Mouse (Mus musculus): ENCODE data around the gene Sp2. TPM values are rescaled to one million over a fixed set of nuclear protein-coding genes. Genes with fewer than 3 reads are reported as not detected.

Sp2 gene
- polyA plus RNA-seq, 1 experiment from 2014 or later = 19.6 TPM

DNA sequence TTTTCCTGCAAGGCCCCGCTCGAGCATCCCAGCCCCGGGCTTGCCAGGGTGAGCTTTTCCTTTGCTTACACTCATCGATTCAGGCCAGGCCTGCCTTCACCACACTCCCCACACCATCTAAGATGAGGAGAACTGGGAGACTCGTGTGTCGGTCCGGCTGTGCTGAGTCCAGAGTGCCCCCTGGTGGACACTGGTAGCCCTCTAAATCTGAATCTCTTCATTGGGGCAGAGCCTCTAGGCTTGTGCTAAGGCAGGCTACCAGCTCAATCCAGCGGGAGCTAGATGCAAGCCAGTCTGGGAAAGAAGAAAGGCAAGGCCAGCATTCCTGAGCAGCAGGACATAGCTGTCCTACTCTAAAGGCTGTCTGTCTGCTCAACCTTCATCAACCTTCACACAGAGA is 19.2 kb downstream of the Sp2 start:
- peaks cover 45% of the 10 kb centered on the region for H3K36me3 ChIP-seq

DNA sequence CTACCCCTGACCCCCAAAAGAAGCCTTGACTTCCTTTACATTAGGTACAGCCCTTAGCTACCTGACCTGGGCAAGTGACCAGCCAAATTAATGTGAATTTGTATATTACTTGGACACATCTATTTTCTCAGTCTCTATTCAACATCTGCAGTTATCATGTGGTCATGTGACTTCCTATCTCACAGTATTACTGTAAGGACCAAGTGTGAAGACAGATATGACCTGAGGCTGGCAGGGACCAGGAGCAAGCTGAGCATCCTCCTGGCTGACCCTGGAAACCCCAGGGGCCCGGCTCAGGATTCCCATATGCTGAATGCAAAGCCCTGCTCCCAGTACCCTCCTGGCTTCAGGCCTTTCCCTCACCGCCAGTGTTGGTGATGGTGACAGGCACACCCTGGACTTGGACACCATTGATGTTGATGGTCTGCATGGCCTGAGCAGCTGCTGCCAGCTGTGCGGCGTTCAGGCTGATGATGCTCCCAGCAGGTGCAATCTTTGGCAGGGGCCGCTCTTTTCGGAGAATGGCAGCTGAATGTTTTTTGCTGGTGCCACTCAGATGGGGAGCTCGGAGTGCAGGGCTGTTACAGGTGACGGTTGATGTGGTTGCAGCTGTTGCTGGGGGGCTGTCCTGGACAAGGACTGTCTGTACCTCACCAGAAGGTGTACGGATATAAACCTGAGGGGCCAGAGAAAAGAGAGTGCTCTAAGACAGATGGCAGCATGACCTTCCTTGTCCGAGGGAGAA is 25.5 kb downstream of the Sp2 start:
- ATAC-seq = no peak
- no peak overlapping the region for H3K4me2 ChIP-seq (replicated peaks)
- H3K4me1 ChIP-seq (replicated peaks) = no peaks in the 10 kb centered on the region
- H3K9me3 ChIP-seq = no peaks in the 10 kb centered on the region
- peaks cover 95% of the 10 kb centered on the region for H3K36me3 ChIP-seq
- H3K27me3 ChIP-seq = no peaks in the 10 kb centered on the region
- H3K4me3 ChIP-seq (replicated peaks) = no peak overlapping the region
- no peak overlapping the region for H3K27ac ChIP-seq
- H3K9ac ChIP-seq (replicated peaks) = no peak overlapping the region
- WGBS = 94% methylated on average over 10 of the region's 10 CpGs

More for the DNA sequence above, 19.2 kb downstream of the Sp2 start:
- Histone ChIP-seq H3K9ac (replicated peaks) (no peak overlapping the region), H3K27me3 (no peaks in the 10 kb centered on the region), H3K4me2 (replicated peaks) (no peak overlapping the region), H3K9me3 (no peaks in the 10 kb centered on the region), H3K4me3 (replicated peaks) (no peak overlapping the region), H3K27ac (no peak overlapping the region), H3K4me1 (replicated peaks) (no peaks in the 10 kb centered on the region)
- 17% methylated on average over 8 of the region's 8 CpGs for WGBS
- peak; percentile 70 for ATAC-seq

DNA sequence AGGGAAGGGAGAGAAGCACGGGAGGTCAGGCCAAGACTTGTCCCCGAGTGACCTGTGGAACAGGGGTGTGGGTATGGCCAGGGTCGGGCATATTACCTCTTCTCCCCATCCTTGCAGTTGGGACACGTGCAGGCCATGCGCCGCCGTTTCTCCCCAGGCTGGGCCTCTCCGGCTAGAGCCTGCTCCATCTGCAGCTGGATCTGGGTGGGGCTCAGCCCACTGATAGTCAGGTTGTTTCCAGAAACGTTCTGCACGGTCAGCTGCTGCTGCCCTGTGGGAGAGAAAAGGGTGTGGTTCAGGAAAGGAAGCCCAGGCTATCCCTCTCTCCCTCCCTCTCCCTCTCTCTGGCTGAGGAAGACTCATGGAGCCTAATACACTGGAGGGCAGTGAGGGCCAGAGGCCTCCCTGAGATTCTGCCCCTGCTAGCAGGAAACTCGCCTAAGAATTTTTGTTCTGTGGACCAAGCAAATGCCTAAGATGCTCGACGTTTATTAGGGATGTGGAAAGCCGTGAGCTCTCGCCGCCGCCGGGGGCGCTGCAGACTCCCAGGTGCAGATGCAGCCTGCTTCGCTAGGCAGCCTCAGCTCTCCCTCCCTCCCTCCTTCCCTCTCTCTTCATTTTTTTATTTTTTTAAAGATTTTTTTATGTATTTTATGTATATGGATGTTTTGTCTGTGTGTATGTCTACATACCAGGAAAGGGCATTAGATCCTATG is 26.6 kb downstream of the Sp2 start:
- ATAC-seq = no peak
- peaks cover 95% of the 10 kb centered on the region for H3K36me3 ChIP-seq
- no peaks in the 10 kb centered on the region for H3K4me1 ChIP-seq (replicated peaks)
- H3K4me2 ChIP-seq (replicated peaks) = no peak overlapping the region
- WGBS = 62% methylated on average over 20 of the region's 20 CpGs
- no peak overlapping the region for H3K9ac ChIP-seq (replicated peaks)
- no peak overlapping the region for H3K4me3 ChIP-seq (replicated peaks)
- H3K27ac ChIP-seq = no peak overlapping the region
- H3K27me3 ChIP-seq = no peaks in the 10 kb centered on the region
- H3K9me3 ChIP-seq = no peaks in the 10 kb centered on the region

DNA sequence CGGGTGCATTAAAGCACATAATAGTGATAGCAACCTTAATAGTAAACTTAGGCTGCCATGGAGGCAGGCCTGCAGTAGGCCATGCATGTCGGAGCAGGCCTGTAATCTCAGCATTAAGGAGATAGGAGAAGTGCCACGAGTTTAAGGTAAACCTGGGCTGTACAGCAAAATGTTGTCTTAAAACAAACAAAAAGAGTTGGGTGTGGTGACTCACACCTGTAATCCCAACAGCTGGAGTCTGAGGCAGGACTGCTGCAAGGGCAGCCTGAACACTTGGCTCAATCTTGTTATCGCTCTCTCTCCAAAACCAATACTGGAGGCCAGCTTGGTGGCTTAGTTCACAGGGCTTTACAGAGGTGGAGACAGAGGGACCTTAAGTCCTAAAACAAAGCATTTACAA is 27.7 kb downstream of the Sp2 start:
- no peaks in the 10 kb centered on the region for H3K27me3 ChIP-seq
- H3K4me2 ChIP-seq (replicated peaks) = no peak overlapping the region
- no peak overlapping the region for H3K9ac ChIP-seq (replicated peaks)
- ATAC-seq = no peak
- no peaks in the 10 kb centered on the region for H3K4me1 ChIP-seq (replicated peaks)
- WGBS = 90% methylated on average over 4 of the region's 4 CpGs
- no peaks in the 10 kb centered on the region for H3K9me3 ChIP-seq
- no peak overlapping the region for H3K27ac ChIP-seq
- peaks cover 95% of the 10 kb centered on the region for H3K36me3 ChIP-seq
- no peak overlapping the region for H3K4me3 ChIP-seq (replicated peaks)

GRCm38 (mm10) chr11:96952896-96953295 is 29.9 kb downstream of the Sp2 start:
- Histone ChIP-seq H3K9me3 (no peaks in the 10 kb centered on the region), H3K9ac (replicated peaks) (no peak overlapping the region), H3K4me2 (replicated peaks) (no peak overlapping the region), H3K4me1 (replicated peaks) (no peaks in the 10 kb centered on the region), H3K27me3 (no peaks in the 10 kb centered on the region), H3K27ac (no peak overlapping the region), H3K4me3 (replicated peaks) (no peak overlapping the region), H3K36me3 (peaks cover 86% of the 10 kb centered on the region)
- no peak for ATAC-seq
- 89% methylated on average over 6 of the region's 6 CpGs for WGBS

DNA sequence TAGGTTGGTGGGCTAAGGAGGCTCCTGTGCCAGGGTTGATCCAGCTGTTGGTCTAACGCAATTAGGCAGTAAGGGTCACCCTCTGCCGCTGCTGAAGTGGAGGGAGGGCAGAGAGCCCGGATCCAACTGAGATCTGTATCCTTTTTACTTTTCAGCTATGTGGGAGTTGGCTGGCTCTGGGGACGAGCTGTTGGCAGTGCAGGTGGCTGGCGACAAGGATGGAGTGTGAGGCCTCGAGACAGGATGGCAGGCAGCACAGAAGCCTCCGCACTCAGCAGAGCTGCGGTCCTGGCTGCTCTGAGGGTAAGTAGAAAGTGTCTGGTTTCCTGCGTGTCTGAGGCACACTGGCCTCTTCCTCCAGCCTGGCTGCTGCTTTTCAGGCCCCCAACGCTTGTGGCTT is 30.3 kb downstream of the Sp2 start:
- H3K4me2 ChIP-seq (replicated peaks) = no peak overlapping the region
- 94% methylated on average over 10 of the region's 10 CpGs for WGBS
- no peaks in the 10 kb centered on the region for H3K27me3 ChIP-seq
- no peak overlapping the region for H3K27ac ChIP-seq
- H3K36me3 ChIP-seq = peaks cover 82% of the 10 kb centered on the region
- no peaks in the 10 kb centered on the region for H3K9me3 ChIP-seq
- H3K4me3 ChIP-seq (replicated peaks) = no peak overlapping the region
- no peak for ATAC-seq
- H3K9ac ChIP-seq (replicated peaks) = no peak overlapping the region
- H3K4me1 ChIP-seq (replicated peaks) = no peaks in the 10 kb centered on the region

- WGBS = 95% methylated on average over 3 of the region's 3 CpGs
- no peak overlapping the region for H3K9ac ChIP-seq (replicated peaks)
Observed at GRCm38 (mm10) chr11:96950767-96951166, 32.0 kb downstream of the Sp2 start.

DNA sequence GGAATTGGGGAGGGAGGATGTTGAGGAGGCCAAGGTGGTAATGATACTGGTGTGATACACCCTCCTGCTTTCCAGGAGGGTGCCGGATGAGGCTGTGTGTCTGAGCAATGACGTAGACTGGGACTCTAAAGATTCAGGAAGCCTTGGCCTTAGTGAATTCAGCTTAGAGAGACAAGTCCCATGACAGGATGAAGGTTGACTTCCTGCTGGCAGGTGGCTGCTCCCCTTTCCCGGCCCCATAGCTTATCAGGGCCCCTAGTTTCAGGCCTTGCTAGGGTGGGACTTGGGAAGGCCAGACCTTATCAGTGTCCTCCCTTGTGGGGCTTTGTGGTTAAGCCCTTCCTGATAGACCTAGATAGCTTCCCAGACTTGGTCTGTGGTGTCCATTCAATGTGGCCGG is 34.9 kb downstream of the Sp2 start:
- no peak overlapping the region for H3K4me3 ChIP-seq (replicated peaks)
- peaks cover 39% of the 10 kb centered on the region for H3K36me3 ChIP-seq
- peaks cover 18% of the 10 kb centered on the region for H3K4me1 ChIP-seq (replicated peaks)
- no peak for ATAC-seq
- peaks cover 7% of the 10 kb centered on the region; the same call in 1 of the 2 replicates for H3K27me3 ChIP-seq
- no peak overlapping the region for H3K9ac ChIP-seq (replicated peaks)
- H3K27ac ChIP-seq = no peak overlapping the region
- H3K9me3 ChIP-seq = no peaks in the 10 kb centered on the region
- no peak overlapping the region for H3K4me2 ChIP-seq (replicated peaks)
- 89% methylated on average over 4 of the region's 4 CpGs for WGBS

More at GRCm38 (mm10) chr11:96950767-96951166, 32.0 kb downstream of the Sp2 start:
- Histone ChIP-seq H3K4me2 (replicated peaks) (no peak overlapping the region), H3K4me3 (replicated peaks) (no peak overlapping the region), H3K9me3 (no peaks in the 10 kb centered on the region), H3K4me1 (replicated peaks) (no peaks in the 10 kb centered on the region), H3K27ac (no peak overlapping the region), H3K27me3 (no peaks in the 10 kb centered on the region), H3K36me3 (peaks cover 66% of the 10 kb centered on the region)
- ATAC-seq = no peak

DNA sequence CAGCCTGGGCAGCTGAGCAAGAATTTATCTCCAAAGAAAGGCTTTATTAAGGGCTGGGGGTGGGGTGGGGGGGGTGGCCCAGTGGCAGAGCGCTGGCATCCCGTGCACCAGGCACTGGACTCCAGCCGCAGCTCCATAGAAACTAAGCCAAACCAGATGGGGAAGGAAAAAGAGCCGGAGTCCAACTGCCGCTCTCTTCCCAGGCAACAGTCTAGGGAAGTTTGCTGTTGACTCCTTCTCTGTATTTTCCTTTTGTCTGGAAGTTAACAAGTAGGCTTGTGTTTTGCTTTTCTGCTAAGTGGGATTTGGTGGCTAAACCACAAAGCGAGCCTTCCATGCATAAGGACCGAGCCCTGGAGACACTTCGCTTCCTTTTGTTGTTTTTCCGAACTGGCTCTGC is 36.3 kb downstream of the Sp2 start:
- 75% methylated on average over 9 of the region's 9 CpGs for WGBS
- Histone ChIP-seq H3K9me3 (no peaks in the 10 kb centered on the region), H3K4me1 (replicated peaks) (peaks cover 18% of the 10 kb centered on the region), H3K36me3 (peaks cover 25% of the 10 kb centered on the region), H3K9ac (replicated peaks) (no peak overlapping the region), H3K4me2 (replicated peaks) (no peak overlapping the region), H3K27ac (no peak overlapping the region), H3K4me3 (replicated peaks) (no peak overlapping the region), H3K27me3 (peaks cover 11% of the 10 kb centered on the region; the same call in 1 of the 2 replicates)
- no peak for ATAC-seq

DNA sequence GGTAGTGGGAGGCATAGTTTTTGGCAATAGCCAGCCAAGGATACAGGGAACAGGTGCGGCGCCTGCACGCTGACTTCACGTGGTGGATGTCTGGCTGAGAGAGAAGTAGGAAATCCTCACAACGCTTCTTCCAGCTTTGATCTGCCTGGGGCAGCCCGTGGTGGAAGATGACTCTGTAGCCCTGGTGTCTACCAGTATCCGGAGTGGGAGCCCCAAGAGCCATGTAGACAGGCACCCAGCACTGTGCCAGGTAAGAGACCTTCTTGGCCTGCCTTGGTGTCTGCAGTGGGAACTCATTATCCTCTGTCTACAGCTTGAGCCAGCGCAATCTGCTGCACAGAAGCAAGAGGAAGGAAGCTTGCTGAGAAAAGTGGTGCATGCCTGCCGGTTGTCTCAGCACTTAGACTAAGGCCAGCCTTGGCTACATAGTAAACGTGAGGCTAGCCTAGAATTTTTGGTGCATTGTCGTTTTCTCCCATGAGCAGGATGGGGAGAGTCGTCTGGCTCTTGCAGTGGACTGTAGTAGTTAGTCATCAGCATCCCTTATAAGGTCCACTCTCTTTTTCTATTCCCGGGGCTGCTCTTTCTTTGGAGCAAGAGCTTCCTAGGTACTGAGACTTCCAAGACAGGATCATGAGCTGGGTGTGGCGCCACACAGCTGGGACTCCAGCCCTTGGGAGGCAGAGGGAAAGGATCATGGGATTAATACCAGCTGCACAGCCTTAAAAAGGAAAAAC is 37.7 kb downstream of the Sp2 start:
- Histone ChIP-seq H3K4me1 (replicated peaks) (peaks cover 18% of the 10 kb centered on the region), H3K9me3 (no peaks in the 10 kb centered on the region), H3K4me3 (replicated peaks) (peak overlapping the region; percentile 53), H3K9ac (replicated peaks) (0 out of 2 replicates have a peak overlapping the region, but pooled peaks have one; percentile 59), H3K36me3 (peaks cover 10% of the 10 kb centered on the region; the same call in 1 of the 2 replicates), H3K27ac (no peak overlapping the region; the same call in 1 of the 2 replicates), H3K4me2 (replicated peaks) (peak overlapping the region; percentile 70), H3K27me3 (peaks cover 11% of the 10 kb centered on the region; the same call in 1 of the 2 replicates)
- WGBS = 84% methylated on average over 14 of the region's 14 CpGs
- ATAC-seq = no peak

GRCm38 (mm10) chr11:96943746-96944304 is 38.9 kb downstream of the Sp2 start, which contains the start of gene Pnpo:
TSS of gene Pnpo (minus strand) at chr11:96943986.
- Histone ChIP-seq H3K27ac (no peak within 1 kb of the TSS), H3K27me3 (peaks cover 11% of the 10 kb centered on the region; the same call in 1 of the 2 replicates), H3K9me3 (no peaks in the 10 kb centered on the region), H3K4me2 (replicated peaks) (peak within 1 kb of the TSS; percentile 70), H3K4me3 (replicated peaks) (peak within 1 kb of the TSS; percentile 53), H3K4me1 (replicated peaks) (peaks cover 18% of the 10 kb centered on the region), H3K36me3 (0 out of 2 replicates have a peak, but pooled peaks cover 4% of the 10 kb centered on the region), H3K9ac (replicated peaks) (peak within 1 kb of the TSS; percentile 59)
- under 1% methylated on average over 29 of the region's 29 CpGs for WGBS
- peak; percentile 99 for ATAC-seq

All from midbrain, embryonic 13.5 days (tissue).